Mouse (Mus musculus): ENCODE results near the gene Hist1h2bp. TPM values are rescaled to one million over a fixed set of nuclear protein-coding genes. Genes with fewer than 3 reads are reported as not detected.

Gene Hist1h2bp
- total RNA-seq, 1 experiment from 2014 or later = 6.8 TPM

DNA sequence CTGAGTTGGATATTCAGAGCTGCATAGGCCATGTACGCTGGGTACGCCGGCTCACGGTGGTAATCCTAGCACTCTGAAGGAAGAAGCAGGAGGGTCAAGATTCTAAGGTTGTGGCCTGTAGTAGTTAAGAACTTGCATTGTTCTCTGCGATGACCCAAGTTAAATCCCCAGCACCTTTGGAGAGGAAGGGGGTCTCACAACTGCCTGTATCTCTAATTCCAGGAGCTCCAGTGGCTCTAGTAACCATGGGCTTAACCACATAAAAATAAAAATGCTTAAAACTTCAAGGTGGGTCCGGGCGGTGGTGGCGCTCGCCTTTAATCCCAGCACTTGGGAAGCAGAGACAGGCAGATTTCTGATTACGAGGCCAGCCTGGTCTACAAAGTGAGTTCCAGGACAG lies 43.1 kb downstream of the Hist1h2bp start:
- ATAC-seq (ENCODE audit: extremely low read depth, insufficient number of reproducible peaks, low FRiP score, poor library complexity, severe bottlenecking) = no peak

DNA sequence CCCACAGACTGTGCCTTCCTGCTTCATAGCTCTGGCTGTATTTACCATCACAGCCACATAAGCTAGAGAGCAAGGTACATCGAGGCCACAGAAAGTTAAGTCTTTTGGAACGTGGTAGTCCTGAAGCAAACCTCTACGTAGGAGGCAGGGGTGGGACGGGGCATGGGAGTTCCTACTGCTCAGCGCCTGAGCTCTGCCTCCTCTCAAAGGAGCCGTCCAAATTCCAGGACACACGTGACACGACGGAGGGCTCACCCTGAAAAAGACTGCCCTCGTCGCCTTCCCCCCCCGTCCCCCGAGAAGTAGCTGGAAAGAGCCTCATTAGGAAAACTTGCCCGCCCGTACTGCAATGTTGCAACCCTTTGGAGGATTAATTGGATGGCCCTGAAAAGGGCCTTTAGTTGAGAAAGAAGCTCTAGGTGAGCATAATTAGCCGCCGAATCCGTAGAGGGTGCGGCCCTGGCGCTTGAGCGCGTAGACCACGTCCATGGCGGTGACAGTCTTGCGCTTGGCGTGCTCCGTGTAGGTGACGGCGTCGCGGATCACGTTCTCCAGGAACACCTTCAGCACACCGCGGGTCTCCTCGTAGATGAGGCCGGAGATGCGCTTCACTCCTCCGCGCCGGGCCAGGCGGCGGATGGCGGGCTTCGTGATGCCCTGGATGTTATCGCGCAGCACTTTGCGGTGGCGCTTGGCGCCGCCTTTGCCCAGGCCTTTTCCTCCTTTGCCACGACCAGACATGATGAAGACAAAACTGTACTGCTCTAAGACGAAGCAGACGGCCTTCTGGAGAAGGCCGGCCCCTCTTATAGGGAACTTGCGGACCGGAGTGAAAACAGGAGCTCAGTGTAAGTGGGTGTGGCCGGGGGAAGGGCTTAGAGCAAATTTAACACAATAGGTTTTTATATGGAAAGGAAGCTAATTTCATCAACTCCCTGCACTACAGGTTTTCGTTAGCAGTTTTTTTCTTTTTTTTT lies 44.4 kb downstream of the Hist1h2bp start, which contains the start of gene Hist1h4n:
TSS of gene Hist1h4n (minus strand) at position 779 of the 977 bp plus-strand sequence.
- ATAC-seq (ENCODE audit: extremely low read depth, insufficient number of reproducible peaks, low FRiP score, poor library complexity, severe bottlenecking) = peak; percentile 69

DNA sequence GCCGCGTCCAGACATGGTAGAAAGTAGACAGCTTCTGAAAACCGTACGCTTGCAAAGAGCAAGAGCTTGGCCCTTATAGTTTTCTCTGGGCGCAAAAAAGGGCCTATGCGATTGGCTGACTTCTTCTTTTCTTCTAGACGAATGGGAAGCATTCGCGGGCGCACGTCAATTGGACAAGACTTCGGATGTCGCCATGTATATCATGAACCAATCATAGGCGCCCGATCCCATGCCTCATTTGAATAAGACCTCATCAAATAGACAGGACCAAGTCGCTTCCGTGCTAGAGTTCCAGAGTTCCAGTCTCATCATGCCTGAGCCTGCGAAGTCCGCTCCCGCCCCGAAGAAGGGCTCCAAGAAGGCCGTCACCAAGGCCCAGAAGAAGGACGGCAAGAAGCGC lies 46.2 kb downstream of the Hist1h2bp start, which contains the start of the genes Hist1h2ap and Hist1h2br:
TSS of gene Hist1h2ap (minus strand) at position 47 of the 400 bp plus-strand sequence.
TSS of gene Hist1h2br (plus strand) at position 283 of the 400 bp plus-strand sequence.
- ATAC-seq (ENCODE audit: extremely low read depth, insufficient number of reproducible peaks, low FRiP score, poor library complexity, severe bottlenecking) = peak; percentile 92

Other genes with a start within 250 kb of the Hist1h2bp start
- gene Olfr1366, start 244.7 kb upstream of the Hist1h2bp start, total RNA-seq (2017) = not detected in 2 replicates
- gene Olfr1535, start 227.6 kb upstream of the Hist1h2bp start, total RNA-seq (2017) = not detected in 2 replicates
- not detected in 2 replicates for gene Olfr1364, start 205.7 kb upstream of the Hist1h2bp start, total RNA-seq (2017)
- not detected in 2 replicates for gene Olfr1362, start 173.4 kb upstream of the Hist1h2bp start, total RNA-seq (2017)
- not detected in 2 replicates for gene Olfr11, start 144.9 kb upstream of the Hist1h2bp start, total RNA-seq (2017)
- gene Olfr1361, start 124.1 kb upstream of the Hist1h2bp start, total RNA-seq (2017) = not detected in 2 replicates
- gene Olfr1360, start 110.1 kb upstream of the Hist1h2bp start, total RNA-seq (2017) = not detected in 2 replicates
- gene Olfr1359, start 89.3 kb upstream of the Hist1h2bp start, total RNA-seq (2017) = not detected in 2 replicates
- 14.4 and 16.0 TPM in 2 replicates for gene Hist1h2bl, start 71.3 kb upstream of the Hist1h2bp start, total RNA-seq (2017)
- 351 and 359 TPM in 2 replicates for gene Hist1h2ai, start 71.0 kb upstream of the Hist1h2bp start, total RNA-seq (2017)
- gene Hist1h3h, start 69.8 kb upstream of the Hist1h2bp start, total RNA-seq (2017) = 15.6 and 19.4 TPM in 2 replicates
- 6.6 and 8.0 TPM in 2 replicates for gene Hist1h2bm, start 65.4 kb upstream of the Hist1h2bp start, total RNA-seq (2017)
- 12.6 and 17.7 TPM in 2 replicates for gene Hist1h4j, start 52.4 kb upstream of the Hist1h2bp start, total RNA-seq (2017)
- gene Hist1h4k, start 37.0 kb upstream of the Hist1h2bp start, total RNA-seq (2017) = 63.4 and 72.4 TPM in 2 replicates
- gene Hist1h2ak, start 33.6 kb upstream of the Hist1h2bp start, total RNA-seq (2017) = 70.6 and 79.9 TPM in 2 replicates
- 99.6 and 105 TPM in 2 replicates for gene Hist1h2bn, start 33.3 kb upstream of the Hist1h2bp start, total RNA-seq (2017)
- 73.0 and 92.6 TPM in 2 replicates for gene Hist1h1b, start 6.8 kb upstream of the Hist1h2bp start, total RNA-seq (2017)
- 3.8 and 32.2 TPM in 2 replicates for gene Hist1h3i, start 4.1 kb upstream of the Hist1h2bp start, total RNA-seq (2017)
- gene Hist1h2an, start 243 bp upstream of the Hist1h2bp start, total RNA-seq (2017) = 46.4 and 80.8 TPM in 2 replicates
- 71.6 and 96.6 TPM in 2 replicates for gene Hist1h2bq, start 22.7 kb downstream of the Hist1h2bp start, total RNA-seq (2017)
- gene Hist1h2ao, start 23.0 kb downstream of the Hist1h2bp start, total RNA-seq (2017) = 88.7 TPM in 1 of 2 replicates, not detected in the other
- 341 and 383 TPM in 2 replicates for gene Hist1h4m, start 24.3 kb downstream of the Hist1h2bp start, total RNA-seq (2017)
- gene Hist1h4n, start 44.7 kb downstream of the Hist1h2bp start, total RNA-seq (2017) = 171 and 217 TPM in 2 replicates
- gene Hist1h2ap, start 46.0 kb downstream of the Hist1h2bp start, total RNA-seq (2017) = 129 and 254 TPM in 2 replicates
- gene Hist1h2br, start 46.3 kb downstream of the Hist1h2bp start, total RNA-seq (2017) = 63.3 and 83.2 TPM in 2 replicates
- 0.49 and 2.6 TPM in 2 replicates for gene Zfp184, start 157.6 kb downstream of the Hist1h2bp start, total RNA-seq (2017)
- gene Pom121l2, start 193.7 kb downstream of the Hist1h2bp start, total RNA-seq (2017) = not detected in 2 replicates
- gene Prss16, start 222.3 kb downstream of the Hist1h2bp start, total RNA-seq (2017) = 0.61 and 2.9 TPM in 2 replicates
- gene Hist1h2ah, start 248.1 kb downstream of the Hist1h2bp start, total RNA-seq (2017) = 15.1 and 66.2 TPM in 2 replicates
- gene Hist1h2bk, start 248.4 kb downstream of the Hist1h2bp start, total RNA-seq (2017) = 11.9 and 12.2 TPM in 2 replicates

Measured in neutrophil, adult 5-6 weeks (primary cell).